ENCODE assay signal across 21 mouse cellular contexts in the genomic region with DNA sequence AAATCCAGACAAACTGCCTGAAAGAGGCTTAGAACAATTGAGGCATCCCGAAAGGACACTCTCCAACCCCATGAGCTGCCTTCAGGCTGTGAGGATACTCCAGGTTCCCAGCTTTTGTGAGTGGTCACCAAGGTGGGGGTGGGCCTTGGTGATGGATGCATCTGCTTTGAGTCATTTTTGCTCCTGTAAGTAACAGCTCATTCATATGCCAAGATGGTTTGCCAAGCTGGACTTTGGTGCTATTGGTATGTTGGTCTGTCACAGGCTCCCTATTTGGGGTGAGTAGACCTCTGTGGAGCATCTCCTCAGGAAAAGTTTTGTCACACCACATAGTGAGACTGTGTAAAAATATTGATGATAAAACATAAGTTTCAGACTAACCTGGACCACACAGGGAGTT. TPM values are rescaled to one million over a fixed set of nuclear protein-coding genes. Genes with fewer than 3 reads are reported as not detected.
DNase-seq lines count a peak whose midpoint lies in the region; ATAC-seq and TF ChIP-seq lines count a peak whose summit lies in the region.
"Had no signal": no experiment of that assay in that cellular context is flagged by ENCODE, and none has a peak within 500 bp of the region (broad histone marks: within the 10 kb centered on the region; RNA-seq: fewer than 3 reads in every experiment).

No protein-coding gene starts in this region.

- no peak for TF ChIP-seq EP300 in MEL (IDR thresholded peaks at IDR 0.05; ENCODE audit: low read depth in 1 of 2, low read length in 2 of 2)

- no peak overlapping the region for H3K9ac ChIP-seq in heart, embryonic 12.5 days
- no peak overlapping the region for H3K9ac ChIP-seq in limb, embryonic 13.5 days
- H3K9ac ChIP-seq in MEL (ENCODE audit: control insufficient read depth, low read depth, low read length, poor library complexity, severe bottlenecking): no peak overlapping the region
- peak overlapping the region; percentile 30; the same call in 1 of the 2 replicates for H3K9ac ChIP-seq in liver, embryonic 16.5 days (ENCODE audit: low read depth, low read length)
- no peak overlapping the region for H3K9ac ChIP-seq in hindbrain, embryonic 16.5 days (ENCODE audit: low read depth, low read length)
- H3K9ac ChIP-seq: forebrain, embryonic 15.5 days; hindbrain, embryonic 15.5 days; midbrain, embryonic 15.5 days had no signal

- H3K27me3 ChIP-seq in heart, embryonic 12.5 days (replicated peaks): no peaks in the 10 kb centered on the region
- no peaks in the 10 kb centered on the region for H3K27me3 ChIP-seq in limb, embryonic 13.5 days
- H3K27me3 ChIP-seq in limb, embryonic 10.5 days (ENCODE audit: low read depth, poor library complexity, severe bottlenecking): no peaks in the 10 kb centered on the region
- no peaks in the 10 kb centered on the region for H3K27me3 ChIP-seq in MEL (ENCODE audit: control insufficient read depth in 1 of 2, insufficient read depth in 2 of 2, low read length in 2 of 2)
- H3K27me3 ChIP-seq in liver, embryonic 16.5 days (ENCODE audit: control insufficient read depth, insufficient read depth, low read depth, low read length): no peaks in the 10 kb centered on the region
- peaks cover 19% of the 10 kb centered on the region for H3K27me3 ChIP-seq in hindbrain, embryonic 16.5 days (replicated peaks; ENCODE audit: control insufficient read depth, insufficient read depth, low read length)

- no peak for TF ChIP-seq POLR2A in MEL (IDR thresholded peaks at IDR 0.05; ENCODE audit: control insufficient read depth in 1 of 2, insufficient read depth in 1 of 2, low read depth in 1 of 2, low read length in 2 of 2, poor library complexity in 1 of 2)

- no peak for TF ChIP-seq RAD21 in MEL (IDR thresholded peaks at IDR 0.05; ENCODE audit: low read depth, low read length)

- peak; percentile 85 for DNase-seq in heart, adult 11 months
- DNase-seq in limb, embryonic 10.5 days (ENCODE audit: low spot score): no peak
- no peak for DNase-seq in MEL (ENCODE audit: low read depth, low spot score)
- no peak for DNase-seq in frontal cortex, adult 2 months (ENCODE audit: extremely low spot score in 1 of 2, low spot score in 1 of 2)
- DNase-seq: adrenal gland, adult 2 months; cerebellum, adult 8-10 months; heart, postnatal 4 days; lung, postnatal 14 days had no signal

- H3K9me3 ChIP-seq in heart, embryonic 12.5 days (replicated peaks): no peaks in the 10 kb centered on the region
- H3K9me3 ChIP-seq in limb, embryonic 13.5 days: no peaks in the 10 kb centered on the region
- H3K9me3 ChIP-seq in limb, embryonic 10.5 days (replicated peaks): no peaks in the 10 kb centered on the region
- H3K9me3 ChIP-seq in MEL (replicated peaks; ENCODE audit: insufficient read depth, low read length): no peaks in the 10 kb centered on the region
- no peaks in the 10 kb centered on the region for H3K9me3 ChIP-seq in liver, embryonic 16.5 days (replicated peaks; ENCODE audit: control insufficient read depth, low read length)
- no peaks in the 10 kb centered on the region for H3K9me3 ChIP-seq in hindbrain, embryonic 16.5 days (ENCODE audit: control insufficient read depth, low read length)
- H3K9me3 ChIP-seq: forebrain, embryonic 15.5 days; hindbrain, embryonic 15.5 days; megakaryocyte, embryonic 14.5 days; midbrain, embryonic 15.5 days had no signal

- peaks cover 54% of the 10 kb centered on the region for H3K79me2 ChIP-seq in MEL (ENCODE audit: control insufficient read depth, insufficient read depth, low read length, poor library complexity)

- TF ChIP-seq CTCF in MEL (IDR thresholded peaks at IDR 0.05 in 2 of 3, conservative IDR thresholded peaks at IDR 0.05 in 1 of 3; ENCODE audit: control insufficient read depth in 1 of 3, insufficient read depth in 1 of 3, low read depth in 2 of 3, low read length in 3 of 3, poor library complexity in 1 of 3, severe bottlenecking in 1 of 3): no peak

- no peak overlapping the region for H3K4me3 ChIP-seq in heart, embryonic 12.5 days
- H3K4me3 ChIP-seq in limb, embryonic 13.5 days: no peak overlapping the region
- H3K4me3 ChIP-seq in limb, embryonic 10.5 days: no peak overlapping the region
- H3K4me3 ChIP-seq in MEL (ENCODE audit: control insufficient read depth in 1 of 2, insufficient read depth in 1 of 2, low read depth in 2 of 2, low read length in 2 of 2): no peak overlapping the region
- no peak overlapping the region for H3K4me3 ChIP-seq in liver, embryonic 16.5 days (ENCODE audit: low read depth, low read length)
- H3K4me3 ChIP-seq in hindbrain, embryonic 16.5 days (ENCODE audit: low read length): no peak overlapping the region
- H3K4me3 ChIP-seq: forebrain, embryonic 15.5 days; hindbrain, embryonic 15.5 days; megakaryocyte, embryonic 14.5 days; midbrain, embryonic 15.5 days; myocyte had no signal

- no peak overlapping the region for H3K4me2 ChIP-seq in heart, embryonic 12.5 days
- peak overlapping the region; percentile 91 for H3K4me2 ChIP-seq in limb, embryonic 13.5 days (replicated peaks)
- H3K4me2 ChIP-seq in liver, embryonic 16.5 days (ENCODE audit: low read depth, low read length): no peak overlapping the region
- H3K4me2 ChIP-seq in hindbrain, embryonic 16.5 days (ENCODE audit: low read length): no peak overlapping the region
- H3K4me2 ChIP-seq: forebrain, embryonic 15.5 days; hindbrain, embryonic 15.5 days; midbrain, embryonic 15.5 days had no signal

- H3K4me1 ChIP-seq in heart, embryonic 12.5 days (replicated peaks): peaks cover 80% of the 10 kb centered on the region
- H3K4me1 ChIP-seq in limb, embryonic 13.5 days: peaks cover 82% of the 10 kb centered on the region
- H3K4me1 ChIP-seq in limb, embryonic 10.5 days: peaks cover 82% of the 10 kb centered on the region
- H3K4me1 ChIP-seq in MEL (ENCODE audit: control insufficient read depth in 1 of 2, insufficient read depth in 2 of 2, low read length in 2 of 2): peaks cover 17 to 59% of the 10 kb centered on the region in 2 experiments
- H3K4me1 ChIP-seq in liver, embryonic 16.5 days (ENCODE audit: control insufficient read depth, low read depth, low read length): peaks cover 87% of the 10 kb centered on the region
- peaks cover 12% of the 10 kb centered on the region for H3K4me1 ChIP-seq in hindbrain, embryonic 16.5 days (ENCODE audit: control insufficient read depth, insufficient read depth, low read depth, low read length)

- no peaks in the 10 kb centered on the region for H3K36me3 ChIP-seq in heart, embryonic 12.5 days
- H3K36me3 ChIP-seq in limb, embryonic 13.5 days: peaks cover 45% of the 10 kb centered on the region
- peaks cover 65% of the 10 kb centered on the region for H3K36me3 ChIP-seq in limb, embryonic 10.5 days
- peaks cover 0 to 58% of the 10 kb centered on the region in 2 experiments; a peak in 3 of 4 replicates for H3K36me3 ChIP-seq in MEL (ENCODE audit: control insufficient read depth in 1 of 2, insufficient read depth in 2 of 2, low read length in 2 of 2)
- no peaks in the 10 kb centered on the region; the same call in 1 of the 2 replicates for H3K36me3 ChIP-seq in liver, embryonic 16.5 days (ENCODE audit: control insufficient read depth, insufficient read depth)
- H3K36me3 ChIP-seq in hindbrain, embryonic 16.5 days (ENCODE audit: control insufficient read depth, insufficient read depth, low read length): no peaks in the 10 kb centered on the region
- H3K36me3 ChIP-seq: forebrain, embryonic 15.5 days; hindbrain, embryonic 15.5 days; midbrain, embryonic 15.5 days had no signal

- 91% methylated on average over 1 of the region's 1 CpGs for WGBS in heart, embryonic 12.5 days
- WGBS in limb, embryonic 13.5 days: 97% methylated on average over 1 of the region's 1 CpGs
- 90% methylated on average over 1 of the region's 1 CpGs for WGBS in limb, embryonic 10.5 days
- WGBS in liver, embryonic 16.5 days (ENCODE audit: insufficient replicate concordance): 87% methylated on average over 1 of the region's 1 CpGs
- 74% methylated on average over 1 of the region's 1 CpGs for WGBS in hindbrain, embryonic 16.5 days

- H3K27ac ChIP-seq in heart, embryonic 12.5 days (ENCODE audit: poor library complexity, severe bottlenecking): no peak overlapping the region
- no peak overlapping the region for H3K27ac ChIP-seq in limb, embryonic 13.5 days
- no peak overlapping the region for H3K27ac ChIP-seq in limb, embryonic 10.5 days
- peak overlapping the region; percentile 86 for H3K27ac ChIP-seq in MEL (ENCODE audit: control insufficient read depth, low read depth, low read length)
- H3K27ac ChIP-seq in liver, embryonic 16.5 days (ENCODE audit: low read length): peak overlapping the region; percentile 73
- no peak overlapping the region for H3K27ac ChIP-seq in hindbrain, embryonic 16.5 days (ENCODE audit: low read depth, low read length)
- H3K27ac ChIP-seq: forebrain, embryonic 15.5 days; hindbrain, embryonic 15.5 days; midbrain, embryonic 15.5 days had no signal

- no peak for ATAC-seq in heart, embryonic 12.5 days (ENCODE audit: insufficient number of reproducible peaks, low FRiP score)
- ATAC-seq in limb, embryonic 13.5 days (ENCODE audit: low FRiP score, low read depth): no peak
- no peak for ATAC-seq in liver, embryonic 16.5 days (ENCODE audit: low read depth)
- ATAC-seq in hindbrain, embryonic 16.5 days: no peak
- ATAC-seq: forebrain, embryonic 15.5 days; midbrain, embryonic 15.5 days had no signal

RNA-seq across cellular contexts. Expression of a gene that starts 3.6 kb away (rescaled TPM):
- 37.1 and 37.6 TPM in 2 replicates for polyA plus RNA-seq in heart, embryonic 12.5 days (2016; fragmentation: Nextera tagmentation; extraction: Ambion mirVana)
- polyA plus RNA-seq in limb, embryonic 13.5 days (2015; fragmentation: Nextera tagmentation; extraction: Ambion mirVana): 103 and 106 TPM in 2 replicates
- 68.6 and 87.4 TPM in 2 replicates for polyA plus RNA-seq in limb, embryonic 10.5 days (2016; fragmentation: Nextera tagmentation; extraction: Ambion mirVana)
- total RNA-seq in MEL (2012; rRNA removed): 57.6 and 64.2 TPM in 2 replicates
- polyA plus RNA-seq in MEL (2012; ENCODE audit: insufficient read depth in 1 of 2, insufficient read length in 2 of 2, low read depth in 1 of 2, low replicate concordance in 2 of 2, missing spikeins in 1 of 2): 100 to 1,000 TPM in 1 of 2 experiments, not detected in 1; 137 TPM
- 24.4 and 29.0 TPM in 2 replicates for polyA plus RNA-seq in liver, embryonic 16.5 days (2015; fragmentation: Nextera tagmentation; extraction: Ambion mirVana)
- polyA plus RNA-seq in frontal cortex, adult 2 months (2012; rRNA removed): 23.9 and 27.8 TPM in 2 replicates
- 4.1 and 7.0 TPM in 2 replicates for polyA plus RNA-seq in hindbrain, embryonic 16.5 days (2015; fragmentation: Nextera tagmentation; extraction: Ambion mirVana)
- total RNA-seq: CH12.LX had no signal

RNA-seq across cellular contexts. Expression of a gene that starts 25.9 kb away (rescaled TPM):
- not detected in 2 replicates for polyA plus RNA-seq in heart, embryonic 12.5 days (2016; fragmentation: Nextera tagmentation; extraction: Ambion mirVana)
- 0.74 and 1.1 TPM in 2 replicates for polyA plus RNA-seq in limb, embryonic 13.5 days (2015; fragmentation: Nextera tagmentation; extraction: Ambion mirVana)
- polyA plus RNA-seq in limb, embryonic 10.5 days (2016; fragmentation: Nextera tagmentation; extraction: Ambion mirVana): 0.08 TPM in 1 of 2 replicates, not detected in the other
- not detected in 2 replicates for total RNA-seq in MEL (2012; rRNA removed)
- not detected for polyA plus RNA-seq in MEL (2012; ENCODE audit: insufficient read depth in 1 of 2, insufficient read length in 2 of 2, low read depth in 1 of 2, low replicate concordance in 2 of 2, missing spikeins in 1 of 2)
- polyA plus RNA-seq in liver, embryonic 16.5 days (2015; fragmentation: Nextera tagmentation; extraction: Ambion mirVana): 0.07 TPM in 1 of 2 replicates, not detected in the other
- polyA plus RNA-seq in frontal cortex, adult 2 months (2012; rRNA removed): 0.17 and 0.26 TPM in 2 replicates
- polyA plus RNA-seq in hindbrain, embryonic 16.5 days (2015; fragmentation: Nextera tagmentation; extraction: Ambion mirVana): 0.11 TPM in 1 of 2 replicates, not detected in the other
- total RNA-seq: adrenal gland, adult 2 months; layer of hippocampus, postnatal 14 days had no signal
- polyA plus RNA-seq: adrenal gland, adult 2 months; embryonic facial prominence, embryonic 11.5 days; forebrain, embryonic 15.5 days; myocyte; neural tube, embryonic 14.5 days had no signal

Comparison
In these comparisons a context has a peak if more than half of its experiments do, and no peak if none do; other contexts are left out.
1. H3K27ac ChIP-seq: peak in MEL (single experiment) and liver, embryonic 16.5 days (single experiment); none in heart, embryonic 12.5 days (single experiment), limb, embryonic 13.5 days (single experiment), limb, embryonic 10.5 days (single experiment) and hindbrain, embryonic 16.5 days (single experiment).